Mouse (Mus musculus) liver, adult 2 months (tissue): Measurements from ENCODE around the gene Sirpa.

Source experiments
- CTCF ChIP-seq: fragments of 200-500 bp; IDR thresholded peaks from 2 replicates; pipeline ENCODE4 v1.5.1; 2011; ENCODE audit warnings: low read depth, low read length, control low read depth
- POLR2A ChIP-seq: fragments of 200-500 bp; IDR thresholded peaks from 2 replicates; pipeline ENCODE4 v1.6.1; 2011; ENCODE audit warnings: low read length, control low read depth; ENCODE audit not compliant: insufficient read depth; ENCODE audit errors: extremely low read depth

DNA sequence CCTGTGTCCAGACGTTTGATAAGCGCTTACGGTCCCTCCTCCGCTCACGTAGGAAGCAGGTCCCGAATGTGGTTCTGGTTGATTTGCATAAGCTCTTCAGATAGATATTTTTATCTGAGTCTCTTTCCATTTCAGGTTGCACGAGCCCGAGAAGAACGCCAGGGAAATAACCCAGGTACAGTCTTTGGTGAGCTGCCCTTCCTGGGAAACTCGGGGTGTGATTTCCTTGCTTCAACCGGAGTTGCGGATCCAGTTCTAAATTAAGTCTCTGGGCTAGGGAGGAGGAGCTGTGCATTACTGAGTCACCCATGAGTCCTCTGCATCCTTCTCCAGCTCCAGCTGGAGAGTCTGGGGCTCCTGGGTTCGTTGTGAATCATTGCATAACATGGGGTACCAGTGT, 35.2 kb downstream of the Sirpa start:
- TF ChIP-seq CTCF = no peak
- TF ChIP-seq POLR2A = no peak
